Mouse (Mus musculus) retina, embryonic 14.5 days (tissue): ENCODE measurements around the gene Rarg.

ENCODE experiments used
- DNase-seq: peaks from one replicate; pipeline ENCODE4 v3.0.0-alpha.2; 2015; ENCODE audit warnings: low spot score

The Rarg gene

DNA sequence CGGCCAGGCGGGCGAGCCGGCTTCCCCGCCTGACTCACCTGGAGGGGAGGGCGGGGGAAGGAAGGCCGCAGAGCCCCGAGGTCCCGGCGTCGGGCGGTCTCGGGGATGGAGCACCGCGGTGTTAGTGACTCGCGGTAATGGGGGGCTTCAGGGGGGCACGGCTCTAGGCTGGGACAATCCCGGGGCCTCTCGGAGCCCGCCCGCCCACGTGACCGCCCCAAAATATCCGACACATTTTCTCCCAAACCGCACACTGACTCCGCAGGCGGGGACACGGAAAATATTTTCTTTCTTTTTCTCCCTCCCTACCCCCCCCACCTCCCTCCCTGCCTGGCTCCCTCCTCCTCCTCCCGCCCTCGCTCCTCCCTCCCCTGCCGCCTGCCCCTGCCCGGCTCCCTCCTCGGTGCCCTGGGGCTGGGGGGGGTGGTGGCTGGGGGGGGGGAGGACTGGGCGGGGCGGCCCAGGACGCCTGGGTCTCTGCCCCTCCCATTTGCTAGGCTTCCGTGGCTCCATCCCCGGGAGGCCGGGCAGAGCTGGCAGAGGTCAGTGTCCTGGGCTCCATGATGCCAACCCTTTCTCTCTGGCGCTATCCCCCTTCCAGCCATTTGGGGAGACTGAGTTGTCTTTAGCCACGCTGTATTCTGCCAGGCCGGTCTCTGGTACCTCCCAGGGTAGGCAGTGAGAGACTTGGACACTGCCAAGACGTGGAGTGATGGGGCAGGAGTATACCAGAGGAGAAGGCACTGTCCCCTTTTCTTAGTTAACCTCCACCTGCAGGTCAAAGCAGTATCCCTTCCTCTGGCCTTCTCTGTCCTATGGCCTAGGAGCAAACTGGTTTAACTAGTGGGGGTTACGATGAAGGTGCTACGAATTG, at the start of gene Rarg:
TSS of gene Rarg (minus strand) at position 316 of the 874 bp plus-strand sequence.
- peak; percentile 27 for DNase-seq

DNA sequence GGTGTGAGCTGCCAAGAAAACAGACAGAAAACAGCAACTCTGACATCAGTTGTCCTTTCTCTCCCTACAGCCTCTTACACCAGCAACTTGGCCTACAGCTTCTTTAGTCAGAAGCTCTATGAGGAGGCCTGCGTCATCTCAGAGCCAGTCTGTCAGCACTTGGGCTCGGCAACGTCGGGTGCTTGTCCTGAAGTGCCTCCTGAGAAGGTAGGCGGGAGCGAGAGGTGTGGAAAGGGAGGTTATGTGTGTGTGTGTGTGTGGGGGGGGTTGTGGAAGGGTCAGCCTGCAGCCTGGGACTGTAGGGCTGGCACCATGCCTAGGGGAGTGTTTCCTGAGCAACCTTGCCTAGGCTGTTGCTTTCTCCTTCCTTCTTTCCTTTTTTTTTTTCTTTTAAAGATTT, 45.2 kb upstream of the Rarg start:
- no peak for DNase-seq

- no peak for DNase-seq
Observed at GRCm38 (mm10) chr15:102296368-102297006, 39.2 kb upstream of the Rarg start.

GRCm38 (mm10) chr15:102295633-102296367, 38.5 kb upstream of the Rarg start, which contains the start of gene Espl1:
Gene Espl1, plus strand, starts transcription at chr15:102296266.
- DNase-seq, result peak; percentile 98

DNA sequence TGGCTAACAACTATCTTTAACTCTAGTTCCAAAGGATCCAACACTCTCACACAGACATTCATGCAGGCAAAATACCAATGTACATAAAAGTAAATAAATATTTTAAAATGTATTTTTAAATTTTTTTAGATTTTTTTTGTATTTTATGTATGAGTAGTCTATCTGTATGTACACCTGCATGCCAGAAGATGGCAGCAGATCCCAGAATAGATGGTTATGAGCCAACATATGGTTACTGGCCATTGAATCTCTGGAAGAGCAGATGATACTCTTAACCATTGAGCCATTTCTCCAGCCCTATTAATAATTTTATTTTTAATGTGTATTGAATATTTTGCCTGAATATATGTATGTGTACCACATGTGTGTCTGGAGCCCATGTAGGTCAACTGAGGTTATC, 30.1 kb upstream of the Rarg start:
- DNase-seq, result peak; percentile 62

- no peak for DNase-seq
Observed at GRCm38 (mm10) chr15:102283648-102284047, 26.3 kb upstream of the Rarg start.

DNA sequence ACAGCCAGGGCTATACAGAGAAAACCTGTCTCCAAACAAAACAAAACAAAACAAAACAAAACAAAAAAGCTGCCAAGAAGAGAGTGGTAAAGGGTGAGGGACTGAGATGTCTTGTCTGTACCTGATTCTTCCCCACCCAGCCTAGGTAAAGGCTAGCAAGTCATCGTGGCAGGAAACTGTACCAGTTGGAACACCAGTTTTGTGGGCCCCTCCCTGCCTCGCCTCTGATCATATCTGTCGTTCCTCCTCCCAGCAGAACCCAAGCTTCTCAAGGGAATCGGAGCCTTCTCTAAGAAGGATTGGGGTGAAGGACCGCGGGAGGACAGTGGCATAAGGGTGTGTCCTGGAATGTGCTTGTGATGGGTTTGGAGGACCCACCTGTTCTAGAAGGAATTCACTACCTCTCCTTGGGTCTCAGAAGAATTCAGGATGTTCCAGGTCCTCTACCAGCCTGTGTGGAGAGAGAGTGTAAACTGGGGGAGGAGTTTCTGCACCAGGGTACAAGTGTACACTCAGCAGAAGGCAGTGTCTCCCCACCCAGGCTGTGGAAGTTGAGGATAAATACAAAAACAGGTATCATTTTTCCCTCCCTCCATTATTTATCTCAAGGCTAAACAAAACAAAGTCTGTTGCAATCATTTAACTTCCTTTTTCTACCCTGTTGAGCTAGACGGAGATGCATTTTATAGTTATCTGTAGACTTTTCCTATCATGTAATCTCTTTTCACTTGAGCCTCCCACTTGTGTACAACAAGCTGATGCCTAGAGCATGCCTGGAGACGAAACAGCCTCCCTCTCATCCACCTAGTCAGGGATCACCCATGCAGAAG, 25.4 kb upstream of the Rarg start:
- no peak for DNase-seq

DNA sequence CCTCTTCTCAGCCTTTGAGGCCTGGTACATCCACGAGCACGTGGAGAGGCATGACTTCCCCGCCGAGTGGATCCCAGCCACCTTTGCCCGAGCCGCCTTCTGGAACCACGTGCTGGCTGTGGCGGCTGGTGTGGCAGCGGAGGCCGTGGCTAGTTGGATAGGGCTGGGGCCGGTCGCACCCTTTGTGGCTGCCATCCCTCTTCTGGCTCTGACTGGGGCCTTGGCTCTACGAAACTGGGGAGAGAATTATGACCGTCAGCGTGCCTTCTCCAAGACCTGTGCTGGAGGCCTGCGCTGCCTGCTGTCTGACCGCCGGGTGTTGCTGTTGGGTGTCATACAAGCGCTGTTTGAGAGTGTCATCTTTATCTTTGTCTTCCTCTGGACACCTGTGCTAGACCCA, 23.3 kb upstream of the Rarg start:
- DNase-seq, result no peak

DNA sequence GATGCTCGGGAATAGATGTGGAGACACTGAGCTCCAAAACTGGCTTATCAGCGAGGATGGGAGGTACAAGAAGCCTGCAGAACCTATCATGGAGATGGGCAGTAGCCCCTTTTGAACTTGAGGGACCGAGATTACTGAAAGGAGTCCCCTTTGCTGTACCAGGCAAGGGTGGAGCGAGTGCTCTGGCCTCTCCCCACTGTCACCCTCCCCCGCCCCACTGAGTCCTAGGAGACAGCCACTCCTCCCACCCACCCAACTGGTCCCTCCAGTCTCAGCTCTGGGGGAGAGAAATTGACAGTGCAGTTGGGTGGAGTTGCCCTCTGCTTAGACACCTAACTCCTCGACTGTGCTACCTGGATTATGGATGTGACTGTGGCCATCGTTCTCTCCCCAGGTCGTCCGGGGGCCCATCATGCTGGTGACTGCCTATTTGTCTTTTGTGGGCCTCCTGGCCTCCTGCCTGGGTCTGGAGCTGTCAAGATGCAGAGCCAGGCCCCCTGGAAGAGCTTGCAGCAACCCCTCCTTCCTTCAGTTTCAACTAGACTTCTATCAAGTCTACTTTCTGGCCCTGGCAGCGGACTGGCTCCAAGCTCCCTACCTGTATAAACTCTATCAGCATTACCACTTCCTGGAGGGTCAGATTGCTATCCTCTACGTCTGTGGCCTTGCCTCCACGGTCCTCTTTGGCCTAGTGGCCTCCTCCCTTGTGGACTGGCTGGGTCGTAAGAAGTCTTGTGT, 22.6 kb upstream of the Rarg start:
- no peak for DNase-seq

DNA sequence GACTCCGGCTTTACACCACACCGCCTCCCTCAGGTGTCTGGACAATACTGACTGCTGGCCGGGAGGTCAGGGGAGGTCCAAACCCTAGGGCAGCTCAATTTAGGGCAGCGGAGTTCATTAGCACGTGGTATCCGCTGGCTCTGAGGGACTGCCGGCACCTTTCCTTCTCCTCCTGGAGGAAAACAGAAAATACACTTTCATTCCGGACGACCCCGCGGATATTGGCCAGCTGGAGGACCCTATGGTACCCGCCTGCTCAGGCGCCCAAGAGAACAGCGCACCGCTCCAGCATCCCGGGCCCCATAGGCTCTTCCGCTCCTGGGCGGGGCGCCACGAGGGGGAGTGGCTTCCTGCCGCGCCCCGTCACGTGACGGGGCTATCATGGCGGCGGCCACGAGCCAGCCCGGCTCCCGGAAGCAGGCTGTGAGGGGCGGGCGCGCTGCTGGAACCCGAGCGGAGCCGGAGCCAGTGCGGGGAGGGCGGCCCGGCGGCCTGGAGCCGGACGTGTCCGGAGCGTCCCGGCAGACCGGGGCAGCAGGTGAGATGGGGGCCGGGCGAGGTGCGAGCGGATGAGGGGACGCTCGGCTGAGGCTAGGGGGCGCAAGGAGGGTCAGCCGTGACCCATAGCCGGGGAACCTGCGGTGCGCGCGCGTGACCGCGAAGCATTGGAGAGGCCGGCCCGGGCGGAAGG, 21.9 kb upstream of the Rarg start, which contains the start of gene Mfsd5:
TSS of gene Mfsd5 (plus strand) at position 363 of the 691 bp plus-strand sequence.
- peak; percentile 94 for DNase-seq

- no peak for DNase-seq
Observed at GRCm38 (mm10) chr15:102278726-102279091, 21.4 kb upstream of the Rarg start.

GRCm38 (mm10) chr15:102273982-102274716, 16.8 kb upstream of the Rarg start:
- no peak for DNase-seq

DNA sequence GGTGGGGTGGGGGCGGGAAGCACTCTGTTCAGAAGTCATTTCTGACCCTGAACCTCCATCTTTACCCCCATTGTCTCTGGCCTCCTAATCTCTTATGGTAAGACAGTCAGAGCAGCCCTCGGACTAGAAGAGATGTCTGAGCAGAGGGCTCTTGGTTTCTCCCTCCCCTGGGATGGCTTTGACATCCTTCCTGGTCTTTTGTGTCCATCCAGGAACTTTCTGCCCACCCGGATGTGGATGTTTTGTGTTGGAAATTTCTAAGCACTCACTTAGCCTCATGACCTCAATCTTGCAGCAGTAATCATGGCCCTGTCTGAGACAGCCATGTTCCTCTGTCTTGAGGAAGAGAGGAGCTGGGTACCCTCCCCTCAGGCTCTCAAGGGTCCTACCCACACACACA, 14.1 kb upstream of the Rarg start:
- no peak for DNase-seq

DNA sequence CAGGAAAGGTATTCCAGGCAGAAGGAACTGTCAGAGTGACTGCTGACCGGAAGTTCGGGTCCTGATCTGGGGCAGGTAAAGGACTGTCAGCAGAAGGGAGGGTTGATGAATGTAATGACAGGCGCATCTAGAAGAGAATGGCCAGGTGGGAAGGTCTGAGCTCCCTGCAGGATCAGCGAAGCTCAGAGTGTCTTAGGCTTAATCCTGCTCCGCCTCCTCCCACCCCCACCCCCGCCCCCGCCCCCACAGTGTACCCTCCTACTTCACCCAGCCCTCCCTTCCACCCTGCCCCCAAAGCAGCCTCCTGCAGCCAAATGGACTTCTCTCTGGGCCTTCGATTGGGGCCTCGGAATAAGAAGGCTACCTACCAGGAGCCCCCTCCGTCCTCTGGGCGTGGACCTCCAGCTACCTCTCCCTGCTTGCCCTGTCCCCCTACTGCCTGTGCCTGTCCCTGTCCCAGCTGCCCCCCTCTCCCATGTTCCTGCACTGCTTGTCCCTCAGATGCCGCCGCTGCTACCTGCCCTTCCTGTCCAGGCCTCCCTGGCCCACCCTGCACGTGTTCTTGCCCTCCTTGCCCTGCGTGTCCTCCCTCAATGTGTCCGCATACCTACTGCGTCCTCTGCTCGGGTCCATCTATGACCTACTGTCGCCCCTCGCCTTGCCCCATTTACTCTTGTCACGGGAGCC, 13.1 kb upstream of the Rarg start, which contains the start of gene Gm9918:
TSS of gene Gm9918 (plus strand) at position 290 of the 687 bp plus-strand sequence.
- peak; percentile 27 for DNase-seq

- no peak for DNase-seq
Observed at GRCm38 (mm10) chr15:102265548-102265947, 8.2 kb upstream of the Rarg start.

- DNase-seq, result no peak
Observed at GRCm38 (mm10) chr15:102263037-102263436, 5.7 kb upstream of the Rarg start.

DNA sequence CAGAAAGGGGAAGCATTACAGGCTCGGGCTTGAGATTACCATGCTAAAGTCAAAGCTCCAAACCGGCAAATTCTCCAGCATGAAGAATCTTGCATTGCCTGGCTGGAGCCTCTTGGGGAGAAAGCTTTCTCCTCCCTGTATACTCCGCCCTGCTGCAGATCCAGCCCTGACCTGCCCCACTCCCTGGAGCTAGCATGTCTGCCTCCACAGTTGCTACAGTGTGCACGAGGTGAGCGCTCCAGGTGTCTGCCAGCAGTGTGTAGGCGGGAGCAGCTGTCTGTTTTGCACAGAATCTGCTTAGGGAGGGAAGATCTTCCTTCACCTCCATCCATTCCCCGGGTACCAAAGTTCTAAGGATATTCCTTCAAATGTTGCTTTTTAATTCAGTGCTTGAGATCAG, 5.3 kb upstream of the Rarg start:
- DNase-seq, result no peak

GRCm38 (mm10) chr15:102258581-102259253, 1.4 kb upstream of the Rarg start:
- no peak for DNase-seq
